Mouse (Mus musculus) hematopoietic stem cell, adult 5-6 weeks (primary cell): Measurements from ENCODE around the gene Clec9a. TPM values are rescaled to one million over a fixed set of nuclear protein-coding genes. Genes with fewer than 3 reads are reported as not detected.

Source experiments
- ATAC-seq, 2 experiments: fragments of 125-278 bp in 1 of 2; replicated peaks in 1 of 2; 2 replicates each; pipeline ENCODE4 v1.8.0; 2016 to 2017; ENCODE audit warnings: inconsistent platforms in 2 of 2, mild to moderate bottlenecking in 2 of 2, moderate number of reproducible peaks in 2 of 2, low read depth in 1 of 2, moderate TSS enrichment in 1 of 2; ENCODE audit not compliant: low FRiP score in 2 of 2, poor library complexity in 2 of 2, severe bottlenecking in 2 of 2, insufficient read depth in 1 of 2, low TSS enrichment in 1 of 2
- total RNA-seq: library from RNA; stranded (forward); fragments of 172-1452, 232-1000 nt; gene quantifications from 2 replicates; pipeline ENCODE4 v1.2.3, GENCODE M21; 2017

Clec9a gene
- 0.50 and 1.0 TPM in 2 replicates for total RNA-seq

DNA sequence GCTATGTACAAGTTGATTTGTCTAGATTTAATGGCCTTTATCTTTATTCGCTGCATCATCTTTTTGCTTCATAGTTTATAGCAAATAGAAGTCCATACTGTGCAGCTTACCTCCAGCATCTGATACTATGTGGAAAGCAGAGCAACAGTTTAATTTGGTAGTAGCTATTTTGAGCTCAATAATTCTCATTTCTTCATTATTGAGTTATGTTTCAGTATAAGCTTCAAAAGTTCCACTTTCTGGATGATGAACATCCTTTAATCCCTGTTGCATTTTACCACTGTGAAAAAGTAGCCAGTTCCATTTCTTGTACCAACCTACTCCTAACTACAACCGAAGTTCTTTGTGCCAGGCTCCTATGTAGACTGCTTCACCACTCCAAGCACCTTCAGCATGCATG is at the start of gene Clec9a:
Gene Clec9a, plus strand, starts transcription at position 301 of the 400 bp plus-strand sequence.
- no peak for ATAC-seq

DNA sequence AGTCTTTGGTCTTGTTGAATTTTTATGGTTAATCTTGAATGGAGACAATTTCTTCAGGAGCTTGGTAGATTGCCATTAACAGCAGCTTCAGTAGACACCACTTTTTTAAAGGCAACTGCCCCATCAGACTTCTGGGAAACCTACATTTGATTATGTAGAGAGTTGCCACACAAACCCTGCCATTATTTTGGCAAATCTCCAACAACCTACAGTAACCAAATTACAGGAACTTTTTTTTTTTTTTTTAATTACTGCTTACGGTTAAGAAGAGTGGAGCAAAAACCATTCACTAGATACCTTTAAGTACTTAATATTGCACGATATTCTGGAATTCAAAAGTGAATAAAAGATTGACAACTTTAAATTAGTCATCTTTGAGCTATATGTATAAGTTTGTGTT is 49.1 kb upstream of the Clec9a start:
- no peak for ATAC-seq

DNA sequence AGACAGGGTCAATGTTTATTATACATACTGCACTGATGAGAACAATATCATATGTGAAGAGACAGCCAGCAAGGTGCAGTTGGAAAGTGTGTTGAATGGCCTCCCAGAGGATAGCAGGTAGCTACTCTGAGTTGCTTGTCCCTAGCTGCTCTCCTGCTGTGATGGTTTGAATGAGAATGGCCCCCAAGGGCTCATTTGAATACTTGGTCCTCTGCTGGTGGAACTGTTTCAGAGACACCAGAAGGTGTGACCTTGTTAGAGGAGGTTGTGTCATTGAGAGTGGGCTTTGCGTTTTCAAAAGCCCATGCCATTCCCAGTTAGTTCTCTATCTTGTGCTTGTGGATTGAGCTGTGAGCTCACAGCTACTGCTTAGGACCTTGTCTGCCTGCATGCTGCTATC is 44.7 kb upstream of the Clec9a start:
- ATAC-seq, result no peak

DNA sequence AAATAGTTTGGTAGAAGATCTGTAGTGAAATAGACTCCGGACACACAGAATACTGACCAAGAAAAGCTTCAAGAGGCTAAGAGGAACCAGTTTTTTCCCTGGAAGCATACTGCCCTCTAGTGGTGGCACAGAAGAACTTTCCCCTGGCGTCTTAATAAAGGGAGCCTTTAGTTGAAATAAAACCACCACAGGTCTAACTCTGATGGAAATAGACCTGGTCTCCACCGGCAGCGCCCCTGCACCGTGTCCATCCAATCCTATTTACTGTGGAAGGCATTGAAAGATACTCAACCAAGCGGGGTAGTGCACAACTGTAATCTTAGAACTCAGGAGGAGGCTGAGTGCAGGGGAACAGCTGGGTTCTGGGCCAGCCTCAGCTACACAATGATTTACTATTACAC is 42.7 kb upstream of the Clec9a start:
- peak; percentile 82 to 83 for ATAC-seq

DNA sequence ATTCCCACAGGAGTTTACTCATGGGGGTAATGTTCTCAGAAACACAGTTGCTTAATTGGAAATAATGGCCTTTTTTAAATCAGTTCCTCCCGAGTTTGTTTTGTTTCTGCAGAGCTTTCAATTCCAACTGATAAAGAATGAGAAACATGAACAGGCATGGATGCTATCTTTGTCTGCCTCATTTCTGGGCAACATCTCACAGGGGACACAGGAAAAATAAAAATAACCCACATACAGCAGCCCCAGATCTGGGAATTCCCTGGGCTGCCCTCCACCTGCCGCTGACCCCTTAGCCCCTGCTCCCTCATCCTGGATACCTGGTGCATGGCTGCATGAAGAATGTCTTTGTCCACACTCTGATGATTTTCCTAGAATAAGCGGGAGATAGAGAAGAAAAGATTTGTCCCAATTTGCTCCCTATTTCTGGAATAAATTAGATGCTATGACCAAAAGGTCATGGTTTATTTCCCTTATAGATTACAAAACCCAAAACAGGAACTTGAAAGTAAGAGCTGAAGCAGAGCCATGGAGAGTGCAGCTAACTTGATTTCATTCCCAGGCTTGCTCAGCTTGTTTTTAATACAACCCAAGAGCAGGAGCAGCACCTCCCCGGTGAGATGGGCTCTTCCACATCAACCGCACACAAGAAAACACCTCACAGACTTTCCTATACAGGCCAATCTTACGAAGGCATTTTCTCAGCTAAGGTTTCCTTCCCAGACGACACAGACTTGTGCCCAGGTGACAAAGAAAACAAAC is 39.1 kb upstream of the Clec9a start:
- 0 out of 4 replicates have a peak, but pooled peaks of 1 of the 2 experiments have one; percentile 23 for ATAC-seq

DNA sequence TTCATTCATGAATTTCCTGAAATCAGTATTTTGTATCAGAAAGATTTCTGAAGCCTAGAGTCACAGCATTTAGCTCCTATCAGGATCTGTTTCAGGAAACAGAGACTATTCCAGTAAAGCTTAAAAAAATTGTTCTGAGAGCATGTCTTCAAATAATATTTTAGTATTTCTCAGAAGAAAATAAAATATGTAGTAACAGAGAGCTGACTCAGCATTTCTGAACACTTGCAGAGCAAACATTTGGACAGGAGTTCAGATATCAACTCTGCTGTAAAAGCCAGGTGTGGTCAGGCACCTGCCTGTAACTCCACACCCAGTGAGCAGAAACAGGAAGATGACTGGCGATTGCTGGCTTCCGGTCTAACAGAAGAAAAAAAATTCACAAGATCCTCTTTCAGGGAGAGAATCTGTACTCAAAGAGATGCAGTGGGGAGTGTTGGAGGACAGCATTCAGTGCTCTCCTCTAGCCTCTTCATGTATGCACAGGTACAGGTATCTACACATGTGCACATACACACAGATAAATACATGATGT is 33.7 kb upstream of the Clec9a start:
- ATAC-seq, result peak; percentile 83 to 94

DNA sequence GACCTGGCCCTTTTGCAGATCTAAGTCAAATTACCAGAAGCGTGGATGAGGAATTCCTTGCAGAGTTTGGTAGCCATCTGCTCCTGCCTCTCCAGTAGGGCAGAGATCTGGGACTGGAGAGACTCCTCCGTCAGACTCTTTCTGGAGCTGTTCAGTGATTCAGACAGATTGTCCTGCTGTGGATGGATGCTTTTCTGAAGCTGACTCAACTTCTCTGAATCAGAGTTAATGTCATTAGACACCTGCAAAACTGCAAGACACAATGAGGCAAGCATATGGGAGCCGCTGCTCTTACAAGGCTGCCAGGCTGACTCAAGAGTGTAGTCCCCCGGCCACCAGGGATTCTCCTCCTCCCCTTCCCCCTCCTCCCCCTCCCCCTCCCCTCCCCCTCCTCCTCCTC is 28.2 kb upstream of the Clec9a start:
- ATAC-seq, result no peak

DNA sequence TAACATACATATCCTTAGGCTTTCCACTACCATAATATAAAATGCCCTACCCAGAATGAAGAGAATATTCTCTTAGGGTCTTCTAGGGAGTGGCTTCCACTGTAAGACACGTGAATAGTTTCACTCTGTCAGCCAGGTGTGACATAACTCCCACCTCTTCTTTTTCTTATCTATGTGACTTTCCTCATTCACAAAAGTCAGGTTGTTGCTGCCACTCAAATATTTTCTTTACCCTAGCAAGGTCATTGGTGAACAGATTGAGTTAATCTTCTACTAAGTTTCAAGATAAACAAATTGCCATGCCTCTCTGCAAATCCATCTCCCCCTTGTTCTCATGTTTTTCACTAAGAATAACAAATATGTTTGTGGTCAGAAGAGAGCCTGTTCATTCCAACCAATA is 26.9 kb upstream of the Clec9a start:
- ATAC-seq, result no peak

DNA sequence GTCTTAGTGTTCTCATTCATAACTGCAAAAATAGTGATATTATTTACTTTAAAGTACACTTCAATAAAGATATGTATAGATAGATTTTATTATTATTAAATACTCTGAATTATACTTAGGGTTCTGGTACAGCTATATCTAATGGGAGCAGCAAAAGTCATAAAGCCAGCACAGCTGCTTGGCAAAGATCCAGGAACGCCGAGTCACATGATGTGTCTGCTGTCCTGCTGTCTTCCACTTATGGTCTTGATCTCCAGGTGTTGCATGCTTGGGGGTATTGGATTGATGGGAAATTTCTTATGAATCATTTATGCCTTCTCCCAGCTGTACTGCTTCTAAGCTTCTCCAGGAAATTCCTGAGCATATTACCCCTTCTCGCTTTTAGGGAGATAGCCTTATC is 25.2 kb upstream of the Clec9a start:
- no peak for ATAC-seq

DNA sequence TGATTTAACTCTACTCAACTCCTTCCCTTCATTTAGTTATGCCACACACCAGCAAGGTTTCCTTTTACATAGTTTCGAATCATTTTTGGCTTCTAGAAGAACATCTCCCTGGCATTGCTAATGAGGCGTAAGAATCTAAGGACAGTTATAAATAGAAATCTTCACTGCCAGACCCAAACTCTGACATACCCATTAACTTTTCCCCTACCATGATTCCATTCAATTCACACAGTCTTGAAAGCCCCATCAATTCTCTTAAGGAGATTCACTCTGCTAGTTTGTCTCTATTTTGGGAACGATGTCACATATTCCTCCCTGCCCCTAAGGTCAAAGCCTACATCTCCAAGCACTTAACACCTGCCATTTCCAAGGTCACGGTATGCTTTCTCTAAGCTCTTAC is 23.7 kb upstream of the Clec9a start:
- ATAC-seq, result no peak

DNA sequence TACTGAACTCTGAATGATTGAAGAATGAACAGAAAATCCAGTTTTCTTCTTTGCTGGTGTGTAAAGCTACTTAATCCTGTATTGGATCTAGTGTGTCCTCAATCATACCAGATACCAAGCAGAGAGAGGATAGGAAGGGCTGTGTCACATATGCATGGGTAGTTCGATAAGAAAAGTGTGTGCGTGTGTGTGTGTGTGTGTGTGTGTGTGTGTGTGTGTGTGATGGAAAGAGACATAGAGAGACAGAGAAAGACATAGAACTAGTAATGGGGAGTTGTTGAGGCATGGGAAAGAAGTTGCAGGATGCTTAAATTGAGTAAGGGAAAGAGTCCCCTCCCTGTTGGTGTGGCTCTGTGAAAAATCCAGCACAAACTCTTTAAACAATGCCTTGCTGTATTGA is 22.9 kb upstream of the Clec9a start, which contains the start of gene Clec12b:
Gene Clec12b, minus strand, starts transcription at position 101 of the 400 bp plus-strand sequence.
- ATAC-seq, result no peak

DNA sequence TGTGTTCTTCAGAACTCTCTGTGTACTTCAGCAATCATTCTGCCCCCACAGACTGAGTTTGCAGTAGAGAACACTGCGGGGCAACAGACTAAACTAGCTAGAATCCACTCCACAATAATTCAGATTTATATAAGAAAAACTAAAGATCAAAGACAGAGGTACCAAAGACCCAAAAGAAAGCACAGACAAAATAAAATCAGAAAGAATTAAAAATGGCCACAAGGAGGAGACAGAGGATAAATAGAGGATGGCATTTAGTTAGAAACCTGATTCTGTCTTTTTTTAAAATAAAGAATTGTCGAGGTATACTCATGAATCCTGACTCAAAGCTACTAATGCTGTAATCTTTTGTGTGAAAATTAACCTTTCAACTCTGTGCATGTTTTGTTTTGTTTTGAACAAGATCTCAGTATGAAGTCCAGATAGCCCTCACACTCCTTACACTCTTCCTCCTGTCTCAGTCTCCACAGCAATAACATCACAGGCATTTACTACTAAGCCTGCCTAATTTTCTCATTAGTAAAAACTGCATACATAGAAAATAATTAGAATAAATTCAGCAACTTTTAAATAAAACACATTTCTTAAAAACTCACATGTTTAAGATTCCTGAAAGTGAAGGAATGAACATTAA is 15.5 kb upstream of the Clec9a start:
- ATAC-seq, result peak in 1 of 2 experiments; percentile 51; a peak in 1 of 4 replicates

DNA sequence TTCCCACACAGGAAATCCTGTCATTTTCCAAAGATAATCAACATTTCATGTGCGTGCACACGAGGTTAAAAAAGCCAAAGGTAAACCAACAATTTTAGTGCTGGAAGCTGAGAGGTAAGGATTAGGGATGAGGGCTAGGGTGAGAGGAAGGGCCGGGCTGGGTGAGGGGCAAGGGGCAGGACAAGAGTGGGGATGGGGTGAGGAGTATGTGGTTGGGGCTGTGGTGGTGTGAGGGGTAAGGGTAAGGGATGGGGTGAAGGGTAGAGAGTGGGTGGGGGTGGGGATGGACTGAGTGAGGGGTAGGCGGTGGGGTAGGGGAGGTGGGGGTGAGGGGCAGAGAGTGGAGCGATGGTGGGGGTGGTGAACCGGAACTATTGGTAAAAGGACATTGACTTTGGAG is 14.9 kb upstream of the Clec9a start:
- ATAC-seq, result no peak

DNA sequence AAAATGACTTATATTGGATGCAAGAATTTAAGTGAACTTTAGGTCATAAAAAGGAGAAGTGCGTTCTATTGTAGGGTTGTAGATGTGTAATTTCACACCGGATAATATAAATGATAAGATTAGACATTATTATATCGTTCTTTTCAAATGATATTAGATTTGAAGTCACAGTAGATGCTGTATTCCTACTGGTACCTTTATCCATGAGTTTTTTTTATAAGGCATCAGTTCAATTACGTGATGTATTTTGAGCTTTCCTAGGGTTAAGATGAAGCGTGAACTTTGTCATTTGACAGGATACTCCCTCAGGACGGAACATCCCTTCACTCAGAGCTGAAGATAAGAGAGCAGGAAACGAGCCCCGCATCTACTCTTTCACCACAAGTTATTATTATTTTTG is 11.7 kb upstream of the Clec9a start, which contains the start of gene Clec1b:
Gene Clec1b, plus strand, starts transcription at position 301 of the 400 bp plus-strand sequence.
- ATAC-seq, result no peak

DNA sequence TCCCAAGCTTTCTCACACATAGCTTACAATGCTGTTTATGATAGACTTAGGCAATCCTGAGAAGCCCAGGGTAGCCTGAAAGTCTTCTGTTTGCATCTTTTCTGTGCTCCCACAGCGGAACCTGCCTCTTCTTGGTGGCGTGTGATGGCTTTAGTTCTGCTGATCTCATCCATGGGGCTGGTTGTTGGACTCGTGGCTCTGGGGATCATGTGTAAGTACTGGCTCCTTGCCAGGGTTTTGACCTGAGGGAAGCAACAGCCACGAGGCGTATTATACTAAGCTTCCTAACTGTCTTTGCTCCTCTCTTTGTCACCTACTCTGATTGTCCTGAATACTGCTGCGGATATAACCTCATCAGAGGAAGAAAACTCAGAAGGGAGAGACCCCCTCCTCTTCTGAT is 8.7 kb upstream of the Clec9a start:
- 0 out of 4 replicates have a peak, but pooled peaks of 1 of the 2 experiments have one; percentile 37 for ATAC-seq

DNA sequence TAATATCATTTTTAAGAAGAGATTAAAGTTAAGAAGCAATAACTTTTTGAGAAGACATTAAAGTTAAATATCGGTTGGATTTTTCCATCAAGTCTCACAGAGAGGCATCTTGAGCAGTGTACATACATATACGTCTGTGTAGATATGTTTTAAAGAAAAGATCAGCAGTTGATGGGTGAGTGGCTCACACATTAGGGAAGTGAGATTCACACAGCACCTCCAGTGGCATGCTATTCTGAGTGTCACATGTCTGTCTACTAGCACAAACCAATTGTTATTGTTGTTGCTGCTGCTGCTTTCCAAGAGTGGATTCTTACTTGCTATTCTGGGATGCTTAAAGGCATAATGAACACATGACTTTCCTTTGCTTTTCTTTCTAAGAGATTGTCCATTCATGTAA is 6.3 kb upstream of the Clec9a start:
- no peak for ATAC-seq

DNA sequence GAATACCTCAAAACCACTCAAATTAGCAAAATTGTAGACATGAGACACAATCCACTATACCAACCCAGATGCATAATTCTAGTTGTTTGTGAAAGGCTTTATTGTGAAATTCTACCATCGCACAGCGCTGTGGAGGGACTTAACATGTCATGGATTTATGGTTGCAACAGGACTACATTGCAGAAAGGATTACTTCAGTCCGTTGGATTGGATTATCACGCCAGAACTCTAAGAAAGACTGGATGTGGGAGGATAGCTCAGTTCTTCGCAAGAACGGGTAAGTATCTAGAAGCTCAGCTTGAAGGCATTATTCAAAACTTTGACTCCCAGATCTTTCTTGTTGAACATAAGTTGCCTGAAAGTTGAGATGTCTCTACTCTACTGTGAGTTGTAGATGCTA is 5.3 kb upstream of the Clec9a start:
- no peak for ATAC-seq

DNA sequence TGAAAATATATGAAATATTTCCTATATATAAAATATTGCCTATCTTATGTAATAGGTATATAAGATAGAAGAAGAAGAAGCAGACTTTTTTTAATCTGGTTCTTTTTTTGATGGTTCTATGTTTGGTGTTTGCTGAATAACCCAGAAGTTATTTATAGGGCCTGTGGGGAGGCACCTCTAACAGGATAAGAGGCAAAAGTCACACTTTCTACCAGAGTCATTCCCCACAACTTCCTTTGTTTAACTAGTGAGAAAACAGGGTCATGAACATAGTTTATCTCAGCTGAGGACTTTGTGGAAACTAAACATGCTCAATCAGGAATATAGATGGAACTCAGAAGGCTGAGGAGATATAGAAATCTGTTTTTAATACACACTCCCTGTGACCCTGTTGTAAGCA is 2.7 kb upstream of the Clec9a start:
- peak; percentile 74 to 76 for ATAC-seq
